Mouse (Mus musculus) embryonic fibroblast, embryonic 13.5 days (primary cell): Measurements from ENCODE around the gene Eif4g2.

Source experiments
- CTCF ChIP-seq: IDR thresholded peaks from 2 replicates; pipeline ENCODE4 v1.5.1; 2011; ENCODE audit warnings: mild to moderate bottlenecking, control low read depth, low read length, moderate library complexity, borderline replicate concordance; ENCODE audit not compliant: insufficient read depth
- POLR2A ChIP-seq: IDR thresholded peaks from 2 replicates; pipeline ENCODE4 v1.6.1; 2011; ENCODE audit warnings: low read depth, mild to moderate bottlenecking, control low read depth, low read length, moderate library complexity

GRCm38 (mm10) chr7:111083733-111084120 lies 897 bp upstream of the Eif4g2 start:
- TF ChIP-seq CTCF, result no peak
- TF ChIP-seq POLR2A, result no peak
